Mouse (Mus musculus) lung, adult 2 months (tissue): ENCODE data around the gene Alg3. TPM values are rescaled to one million over a fixed set of nuclear protein-coding genes. Genes with fewer than 3 reads are reported as not detected.

ENCODE experiments used
- DNase-seq: peaks from one replicate; pipeline ENCODE4 v3.0.0; 2022
- H3K4me1 ChIP-seq: fragments of 200-500 bp; 2 replicates; pipeline ENCODE4 v1.6.1; 2011; ENCODE audit warnings: low read length; ENCODE audit not compliant: control insufficient read depth, insufficient read depth
- H3K4me3 ChIP-seq: fragments of 200-500 bp; replicated peaks from 2 replicates; pipeline ENCODE3; 2011; ENCODE audit warnings: low read depth, mild to moderate bottlenecking, control low read depth, low read length; ENCODE audit errors: extremely low read depth
- CTCF ChIP-seq: fragments of 200-500 bp; IDR thresholded peaks from 2 replicates; pipeline ENCODE4 v1.5.1; 2011; ENCODE audit warnings: mild to moderate bottlenecking, low read length, control low read depth; ENCODE audit not compliant: insufficient read depth
- POLR2A ChIP-seq: fragments of 200-500 bp; IDR thresholded peaks from 2 replicates; pipeline ENCODE4 v1.6.1; 2011; ENCODE audit warnings: low read depth, mild to moderate bottlenecking, control low read depth, low read length, borderline replicate concordance; ENCODE audit errors: extremely low read depth
- WGBS: fragments of 180-500 bp; shearing (Covaris S2); methylation state at CpG from one replicate; pipeline ENCODE4 v1.1.7; 2018; 5-methylcytosine and 5-hydroxymethylcytosine counted together
- polyA plus RNA-seq: library from polyadenylated mRNA; depleted of rRNA; stranded (reverse); fragments of >200 nt; gene quantifications from 2 replicates; pipeline ENCODE4 v1.2.3, GENCODE M21; 2012; rRNA removed

Alg3 gene
- polyA plus RNA-seq, 1 experiment, result 23.7 TPM

- 25% methylated on average over 1 of the region's 1 CpGs for WGBS
- TF ChIP-seq CTCF, result no peak
- TF ChIP-seq POLR2A, result no peak
These were observed 46.5 kb downstream of the Alg3 start for GRCm38 (mm10) chr16:20565075-20565474.

GRCm38 (mm10) chr16:20557381-20557780 lies 54.2 kb downstream of the Alg3 start:
- Histone ChIP-seq H3K4me3 (no peak overlapping the region), H3K4me1 (no peaks in the 10 kb centered on the region)
- DNase-seq, result no peak
- TF ChIP-seq CTCF (no peak), POLR2A (no peak)
- 75% methylated on average over 7 of the region's 7 CpGs for WGBS

More at GRCm38 (mm10) chr16:20565075-20565474, 46.5 kb downstream of the Alg3 start:
- DNase-seq, result no peak
- Histone ChIP-seq H3K4me1 (no peaks in the 10 kb centered on the region), H3K4me3 (no peak overlapping the region)

Other genes with a start within 250 kb of the Alg3 start
- 108 and 148 TPM in 2 replicates for gene Abcc5, start 185.3 kb downstream of the Alg3 start, polyA plus RNA-seq
- 20.9 and 24.7 TPM in 2 replicates for gene Eif2b5, start 112.9 kb downstream of the Alg3 start, polyA plus RNA-seq
- 35.9 and 44.0 TPM in 2 replicates for gene Dvl3, start 94.8 kb downstream of the Alg3 start, polyA plus RNA-seq
- 339 and 440 TPM in 2 replicates for gene Ap2m1, start 76.3 kb downstream of the Alg3 start, polyA plus RNA-seq
- gene Abcf3, start 63.2 kb downstream of the Alg3 start, polyA plus RNA-seq, result 32.0 and 50.5 TPM in 2 replicates
- gene Vwa5b2, start 22.3 kb downstream of the Alg3 start, polyA plus RNA-seq, result 0.10 and 0.34 TPM in 2 replicates
- 7.6 and 8.3 TPM in 2 replicates for gene Eef1akmt4, start 142 bp downstream of the Alg3 start, polyA plus RNA-seq
- 0.17 TPM in 1 of 2 replicates, not detected in the other for gene Gm49333, start 125 bp downstream of the Alg3 start, polyA plus RNA-seq
- 3.4 and 4.0 TPM in 2 replicates for gene Camk2n2, start 9.6 kb upstream of the Alg3 start, polyA plus RNA-seq
- 0.37 and 0.64 TPM in 2 replicates for gene Ece2, start 18.1 kb upstream of the Alg3 start, polyA plus RNA-seq
- 56.0 and 90.0 TPM in 2 replicates for gene Psmd2, start 39.9 kb upstream of the Alg3 start, polyA plus RNA-seq
- gene Eif4g1, start 56.6 kb upstream of the Alg3 start, polyA plus RNA-seq, result 341 and 342 TPM in 2 replicates
- gene Fam131a, start 81.5 kb upstream of the Alg3 start, polyA plus RNA-seq, result 17.3 and 19.2 TPM in 2 replicates
- 8.3 and 12.0 TPM in 2 replicates for gene Polr2h, start 105.9 kb upstream of the Alg3 start, polyA plus RNA-seq
- gene Clcn2, start 106.0 kb upstream of the Alg3 start, polyA plus RNA-seq, result 8.1 and 9.5 TPM in 2 replicates
- gene Chrd, start 121.4 kb upstream of the Alg3 start, polyA plus RNA-seq, result 4.4 and 5.8 TPM in 2 replicates
- 1.1 and 1.6 TPM in 2 replicates for gene Thpo, start 122.8 kb upstream of the Alg3 start, polyA plus RNA-seq